Mouse (Mus musculus) stomach, postnatal 0 days (tissue): ENCODE data around the gene Hdac1. TPM values are rescaled to one million over a fixed set of nuclear protein-coding genes. Genes with fewer than 3 reads are reported as not detected.

Experiments
- ATAC-seq: fragments of 200-750 bp; cut with Nextera tagmentation; 2 replicates; pipeline ENCODE4 v1.8.0; 2017; ENCODE audit not compliant: low FRiP score, low TSS enrichment
- DNase-seq: peaks from one replicate; pipeline ENCODE4 v3.0.0-alpha.2; 2016; ENCODE audit warnings: low spot score
- H3K27ac ChIP-seq: fragments of 300-500 bp; sonication (generic); replicated peaks from 2 replicates; pipeline ENCODE4 v1.5.1; 2014; ENCODE audit warnings: mild to moderate bottlenecking, control low read depth
- H3K27me3 ChIP-seq: fragments of 300-500 bp; sonication (generic); 2 replicates; pipeline ENCODE4 v1.6.1; 2014; ENCODE audit warnings: low read length; ENCODE audit not compliant: control insufficient read depth, insufficient read depth
- H3K36me3 ChIP-seq: fragments of 300-500 bp; sonication (generic); 2 replicates; pipeline ENCODE4 v1.6.1; 2014; ENCODE audit warnings: low read length, mixed read lengths; ENCODE audit not compliant: control insufficient read depth, insufficient read depth
- H3K4me1 ChIP-seq: fragments of 300-500 bp; sonication (generic); replicated peaks from 2 replicates; pipeline ENCODE4 v1.6.1; 2014; ENCODE audit warnings: antibody characterized with exemption; ENCODE audit not compliant: control insufficient read depth, insufficient read depth
- H3K4me2 ChIP-seq: fragments of 300-500 bp; sonication (generic); replicated peaks from 2 replicates; pipeline ENCODE4 v1.6.1; 2014; ENCODE audit warnings: low read depth, mild to moderate bottlenecking, control low read depth, moderate library complexity
- H3K4me3 ChIP-seq: fragments of 300-500 bp; sonication (generic); 2 replicates; pipeline ENCODE4 v1.5.1; 2014; ENCODE audit warnings: low read depth, low read length, control low read depth
- H3K9ac ChIP-seq: fragments of 300-500 bp; sonication (generic); 2 replicates; pipeline ENCODE4 v1.6.1; 2014; ENCODE audit warnings: mild to moderate bottlenecking, low read length, control low read depth, mixed read lengths
- H3K9me3 ChIP-seq: fragments of 300-500 bp; sonication (generic); 2 replicates; pipeline ENCODE4 v1.6.1; 2016; ENCODE audit warnings: low read length; ENCODE audit not compliant: control insufficient read depth
- CTCF ChIP-seq: IDR thresholded peaks from 2 replicates; pipeline ENCODE4 v1.5.1; 2016; ENCODE audit warnings: antibody characterized with exemption, low read depth, mild to moderate bottlenecking, moderate library complexity
- EP300 ChIP-seq: optimal IDR thresholded peaks from 2 replicates; pipeline ENCODE3; 2016; ENCODE audit warnings: antibody characterized with exemption
- WGBS: fragments of 180-500 bp; shearing (Covaris S2); extraction: QIAGEN DNeasy Blood & Tissue Kit; methylation state at CpG from one replicate; pipeline ENCODE4 v1.1.7; 2014; 5-methylcytosine and 5-hydroxymethylcytosine counted together
- polyA plus RNA-seq: library from polyadenylated mRNA; unstranded; fragments of >200 nt; fragmentation: Nextera tagmentation; extraction: Ambion mirVana; gene quantifications from 2 replicates; pipeline ENCODE4 v1.2.1, GENCODE M21; 2015

Gene Hdac1
- polyA plus RNA-seq, 1 experiment from 2014 or later = 110 TPM

GRCm38 (mm10) chr4:129511413-129512096 lies 31.0 kb downstream of the Hdac1 start:
- Histone ChIP-seq H3K9me3 (no peaks in the 10 kb centered on the region), H3K36me3 (no peaks in the 10 kb centered on the region), H3K9ac (no peak overlapping the region), H3K27me3 (no peaks in the 10 kb centered on the region), H3K4me1 (0 out of 2 replicates have a peak, but pooled peaks cover 3% of the 10 kb centered on the region), H3K27ac (no peak overlapping the region), H3K4me3 (no peak overlapping the region), H3K4me2 (no peak overlapping the region)
- ATAC-seq = no peak
- DNase-seq = no peak
- TF ChIP-seq CTCF (no peak), EP300 (no peak)
- 64% methylated on average over 6 of the region's 6 CpGs for WGBS

GRCm38 (mm10) chr4:129510723-129511412 lies 31.6 kb downstream of the Hdac1 start:
- ATAC-seq (no peak), DNase-seq (no peak)
- 0 out of 2 replicates have a peak, but pooled peaks cover 3% of the 10 kb centered on the region for H3K4me1 ChIP-seq
- H3K27me3 ChIP-seq = no peaks in the 10 kb centered on the region
- no peak overlapping the region for H3K27ac ChIP-seq
- H3K9ac ChIP-seq = no peak overlapping the region
- no peak overlapping the region for H3K4me3 ChIP-seq
- H3K36me3 ChIP-seq = no peaks in the 10 kb centered on the region
- 48% methylated on average over 6 of the region's 6 CpGs for WGBS
- TF ChIP-seq EP300 (no peak), CTCF (no peak)
- H3K4me2 ChIP-seq = no peak overlapping the region
- no peaks in the 10 kb centered on the region for H3K9me3 ChIP-seq

- no peaks in the 10 kb centered on the region for H3K9me3 ChIP-seq
- H3K9ac ChIP-seq = no peak overlapping the region
- TF ChIP-seq CTCF (no peak), EP300 (no peak)
- 0 out of 2 replicates have a peak, but pooled peaks cover 3% of the 10 kb centered on the region for H3K4me1 ChIP-seq
- ATAC-seq (no peak), DNase-seq (no peak)
- no peaks in the 10 kb centered on the region for H3K27me3 ChIP-seq
- WGBS = 81% methylated on average over 3 of the region's 3 CpGs
- H3K4me3 ChIP-seq = no peak overlapping the region
- no peak overlapping the region for H3K4me2 ChIP-seq
- H3K36me3 ChIP-seq = no peaks in the 10 kb centered on the region
- no peak overlapping the region for H3K27ac ChIP-seq
Measured at GRCm38 (mm10) chr4:129509650-129510049, 32.9 kb downstream of the Hdac1 start.

DNA sequence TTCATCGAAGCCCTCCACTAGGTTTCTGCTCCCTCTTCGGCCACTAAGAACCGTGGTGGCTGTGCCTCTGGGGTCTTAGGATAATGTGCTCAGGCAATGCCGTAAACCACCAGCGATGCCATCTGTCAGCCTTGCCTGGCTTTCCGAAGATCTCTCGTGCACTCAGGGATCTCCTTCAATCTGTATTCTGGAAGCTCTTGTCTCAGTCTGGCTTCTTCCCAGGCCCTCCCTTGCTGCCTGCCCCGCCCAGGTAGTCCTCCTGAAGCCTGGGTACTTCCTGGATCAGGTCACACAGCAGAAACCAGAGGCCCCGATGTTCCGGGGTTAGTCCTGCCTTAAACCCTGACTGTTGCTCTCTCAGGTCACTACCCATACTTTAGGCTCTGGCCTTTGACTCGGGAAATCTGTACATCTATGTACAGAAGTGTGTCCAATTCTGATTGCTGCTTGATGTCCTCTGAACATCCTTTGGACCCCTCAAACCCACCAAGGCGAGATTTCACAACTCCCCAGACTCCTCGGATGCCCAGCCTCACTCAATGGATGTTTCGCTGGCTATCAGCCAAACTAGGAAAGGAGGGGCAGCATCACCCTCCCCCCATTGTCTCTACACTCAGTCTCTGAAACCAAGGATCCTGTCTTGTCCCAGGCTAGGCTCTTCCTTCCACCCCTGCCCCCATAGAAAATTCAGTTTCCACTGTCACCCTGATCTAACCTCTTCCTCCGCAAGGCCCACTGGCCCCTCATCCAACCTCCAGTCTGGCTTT lies 33.5 kb downstream of the Hdac1 start:
- WGBS = 59% methylated on average over 15 of the region's 15 CpGs
- H3K4me3 ChIP-seq = no peak overlapping the region
- H3K9ac ChIP-seq = no peak overlapping the region
- peak; percentile 51 for DNase-seq
- ATAC-seq = no peak
- TF ChIP-seq EP300 (no peak), CTCF (no peak)
- no peak overlapping the region for H3K27ac ChIP-seq
- 0 out of 2 replicates have a peak, but pooled peaks cover 3% of the 10 kb centered on the region for H3K4me1 ChIP-seq
- no peaks in the 10 kb centered on the region for H3K9me3 ChIP-seq
- H3K27me3 ChIP-seq = no peaks in the 10 kb centered on the region
- H3K4me2 ChIP-seq = no peak overlapping the region
- no peaks in the 10 kb centered on the region for H3K36me3 ChIP-seq

GRCm38 (mm10) chr4:129508237-129508515 lies 34.3 kb downstream of the Hdac1 start:
- no peak for TF ChIP-seq CTCF
- TF ChIP-seq EP300 = no peak
- Histone ChIP-seq H3K27me3 (no peaks in the 10 kb centered on the region), H3K9ac (no peak overlapping the region), H3K4me2 (no peak overlapping the region), H3K36me3 (no peaks in the 10 kb centered on the region), H3K4me1 (peaks cover 5% of the 10 kb centered on the region), H3K27ac (no peak overlapping the region), H3K9me3 (no peaks in the 10 kb centered on the region), H3K4me3 (no peak overlapping the region)
- DNase-seq (no peak), ATAC-seq (no peak)
- 51% methylated on average over 3 of the region's 3 CpGs for WGBS
